Mouse (Mus musculus) heart, postnatal 14 days (tissue): ENCODE measurements around the gene Spen. TPM values are rescaled to one million over a fixed set of nuclear protein-coding genes. Genes with fewer than 3 reads are reported as not detected.
A peak's percentile ranks its signal among the peaks of the same experiment; 100 is the strongest.

Source experiments
- DNase-seq, 2 experiments: peaks; one replicate each; pipeline ENCODE4 v3.0.0; 2021 to 2022
- intact Hi-C: fragments of 180-260 bp; cut with DNase I; formaldehyde crosslinking; loops from one replicate; pipeline ENCODE4 v1.15.1; 2025
- total RNA-seq, 2 experiments: library from RNA; stranded (reverse); gene quantifications; 2 replicates each; pipeline ENCODE4 v1.2.3; 2021

Spen gene
- total RNA-seq, 2 experiments from 2014 or later, result 33.8 to 34.0 TPM

DNA sequence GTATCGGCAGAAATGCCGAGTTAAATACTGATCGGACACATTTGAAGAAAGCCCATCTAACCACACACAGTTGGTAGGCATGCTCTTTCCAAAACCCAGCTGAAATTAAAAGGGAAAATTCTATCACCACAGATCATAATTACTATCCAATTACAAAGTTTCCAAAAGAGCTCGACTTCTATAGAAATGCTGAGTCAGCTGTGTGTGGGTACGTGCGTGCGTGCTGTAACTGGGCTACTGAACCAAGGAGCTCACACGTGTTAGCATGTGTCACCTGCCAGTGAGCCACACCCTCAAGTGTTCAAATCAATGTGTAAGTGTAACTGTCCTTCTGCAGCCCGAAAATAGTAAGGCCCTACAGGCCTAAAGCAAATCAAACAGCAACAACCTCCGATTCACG, 50.8 kb downstream of the Spen start:
- intact Hi-C loops, result loop anchor here (5.0 kb wide), 2 partner anchors 55 to 75 kb away; no protein-coding TSS in a partner anchor
- DNase-seq, result no peak

DNA sequence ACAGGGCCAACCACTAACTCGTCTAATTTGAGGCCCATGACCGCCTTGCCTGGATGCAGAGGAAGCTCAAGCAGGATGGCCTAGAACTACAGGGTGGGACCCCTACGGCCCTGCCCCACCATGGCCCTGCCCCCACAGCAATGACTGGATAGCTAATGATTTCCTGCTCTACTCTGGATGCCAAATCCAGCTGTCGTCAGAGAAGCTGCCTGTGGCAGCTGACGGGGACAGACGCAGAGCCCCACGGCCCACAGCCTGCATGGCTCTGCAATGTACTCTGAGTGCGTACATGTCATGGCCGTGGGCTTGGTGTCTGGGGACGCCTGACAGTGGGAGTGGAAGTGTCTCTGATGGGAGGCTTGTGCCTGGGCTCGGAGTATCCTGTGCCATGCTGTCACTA, 54.3 kb downstream of the Spen start:
- no peak for DNase-seq
- intact Hi-C loops, result no loop called here

DNA sequence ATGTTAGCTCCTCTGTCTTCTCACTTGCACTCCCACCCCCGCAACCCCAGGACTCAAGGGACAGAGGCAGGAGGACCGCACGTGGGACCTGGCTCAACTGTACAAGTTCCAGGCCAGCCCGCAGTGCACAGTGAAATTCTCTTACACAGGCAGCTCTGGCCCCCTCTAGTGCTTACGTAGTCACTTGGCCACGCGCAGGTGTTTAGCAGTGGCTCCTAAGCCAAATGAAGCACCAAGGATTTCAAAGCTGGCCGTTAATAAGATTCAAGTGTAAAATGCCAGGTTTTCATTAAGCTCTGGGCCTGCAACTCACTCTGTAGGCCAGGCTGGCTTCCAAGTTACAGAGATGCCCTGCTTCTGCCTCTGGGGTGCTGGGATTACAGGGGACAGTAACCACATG, 59.0 kb downstream of the Spen start:
- no peak for DNase-seq
- intact Hi-C loops, result no loop called here

DNA sequence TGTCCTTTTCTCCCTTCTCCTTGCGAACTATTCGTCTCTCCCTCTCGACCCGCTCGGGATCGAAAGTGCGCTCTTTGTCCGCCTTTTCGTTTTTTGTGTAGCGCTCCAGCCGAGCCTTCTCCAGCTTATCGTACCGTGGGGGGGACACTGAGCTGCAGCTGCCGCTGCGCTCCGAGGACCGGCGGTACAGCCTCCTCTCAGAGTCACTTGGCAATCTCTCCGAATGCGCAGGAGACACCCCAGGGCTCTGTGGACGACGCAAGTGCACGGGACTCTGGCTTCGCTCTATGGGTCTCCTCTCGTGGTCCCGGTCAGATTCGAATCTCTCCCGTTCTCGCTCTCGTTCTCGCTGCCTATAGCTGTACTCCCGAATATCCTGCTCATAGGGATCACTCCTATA, 59.6 kb downstream of the Spen start:
- intact Hi-C loops, result no loop called here
- DNase-seq, result no peak

GRCm38 (mm10) chr4:141478225-141478624, 60.2 kb downstream of the Spen start:
- intact Hi-C loops, result no loop called here
- DNase-seq, result no peak

DNA sequence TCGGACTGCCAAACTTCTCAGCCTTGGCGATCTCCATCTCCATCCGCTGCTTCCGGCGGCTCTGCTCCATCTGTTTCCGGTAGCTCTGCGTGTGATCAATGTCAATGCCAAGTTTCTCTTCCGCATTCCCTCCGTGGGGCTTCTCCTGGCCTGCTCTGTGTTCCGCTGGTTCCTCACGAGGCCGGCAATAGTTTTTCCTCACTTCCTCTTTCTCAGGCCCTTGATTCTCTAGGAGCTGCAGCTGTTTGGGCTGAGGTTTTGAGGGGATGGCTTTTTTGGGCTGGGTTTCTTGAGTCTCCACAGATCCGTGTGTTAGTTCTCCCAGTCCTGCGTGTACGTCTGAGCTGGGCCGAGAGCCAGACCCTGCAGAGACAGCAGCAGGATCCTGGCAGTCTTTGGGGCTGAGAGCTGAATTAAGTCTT, 60.7 kb downstream of the Spen start:
- intact Hi-C loops, result no loop called here

GRCm38 (mm10) chr4:141474431-141474830, 64.0 kb downstream of the Spen start:
- intact Hi-C loops, result no loop called here
- no peak for DNase-seq

More for the DNA sequence above, 60.7 kb downstream of the Spen start:
- DNase-seq, result peak; percentile 47 to 51

DNA sequence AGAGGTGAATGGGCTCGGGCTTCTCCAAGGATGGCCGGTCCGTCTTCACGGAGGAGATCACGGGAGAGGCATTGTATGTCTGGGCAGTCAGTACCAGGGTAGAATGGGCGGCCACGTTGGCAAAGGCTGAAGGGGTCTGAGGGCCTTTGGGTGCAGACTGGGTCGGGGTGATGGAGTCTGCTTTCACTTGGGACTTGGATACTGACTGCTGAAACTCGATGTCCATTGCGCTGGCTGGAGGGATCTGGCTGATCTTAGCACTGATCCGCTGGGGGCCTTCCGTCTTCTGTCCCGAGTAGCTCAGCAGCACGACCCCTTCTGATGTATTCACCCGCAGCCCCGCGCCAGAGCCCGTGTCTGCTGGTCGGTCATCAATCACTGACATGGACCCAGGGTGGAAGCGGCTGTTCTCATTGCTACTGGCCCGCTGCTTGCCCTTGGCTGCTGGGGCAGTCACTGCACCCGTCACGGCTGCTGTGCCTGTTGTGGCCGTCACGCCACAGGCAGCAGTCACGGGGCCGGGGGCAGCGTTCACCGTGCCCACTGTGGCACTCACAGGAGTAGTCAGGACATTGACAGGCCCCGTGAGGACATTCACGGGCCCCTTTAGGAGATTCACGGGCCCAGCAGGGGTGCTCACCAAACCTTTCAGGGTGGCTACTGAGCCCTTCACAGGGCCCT, 65.6 kb downstream of the Spen start:
- intact Hi-C loops, result no loop called here
- no peak for DNase-seq

DNA sequence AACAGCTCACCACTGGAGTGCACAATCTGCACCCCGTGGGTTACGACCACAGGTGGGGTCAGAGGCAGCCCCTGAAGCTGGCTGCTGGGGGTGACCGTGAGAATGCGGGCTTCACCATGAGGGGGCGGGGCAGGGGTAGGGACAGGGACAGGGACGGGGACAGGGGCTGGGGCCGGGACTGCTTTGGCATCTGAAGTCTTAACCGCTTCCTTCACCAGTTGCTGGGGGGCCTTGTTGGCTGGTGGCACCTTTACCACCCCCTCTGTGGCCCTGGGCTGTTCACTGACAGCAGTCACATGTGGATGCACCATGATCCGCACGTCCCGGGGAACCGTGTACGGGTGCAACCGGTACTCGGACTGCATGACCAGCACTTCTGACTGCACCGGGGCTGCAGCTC, 66.9 kb downstream of the Spen start:
- DNase-seq, result no peak
- intact Hi-C loops, result no loop called here

- intact Hi-C loops, result no loop called here
- no peak for DNase-seq
These were observed 69.1 kb downstream of the Spen start for GRCm38 (mm10) chr4:141469343-141469742.

DNA sequence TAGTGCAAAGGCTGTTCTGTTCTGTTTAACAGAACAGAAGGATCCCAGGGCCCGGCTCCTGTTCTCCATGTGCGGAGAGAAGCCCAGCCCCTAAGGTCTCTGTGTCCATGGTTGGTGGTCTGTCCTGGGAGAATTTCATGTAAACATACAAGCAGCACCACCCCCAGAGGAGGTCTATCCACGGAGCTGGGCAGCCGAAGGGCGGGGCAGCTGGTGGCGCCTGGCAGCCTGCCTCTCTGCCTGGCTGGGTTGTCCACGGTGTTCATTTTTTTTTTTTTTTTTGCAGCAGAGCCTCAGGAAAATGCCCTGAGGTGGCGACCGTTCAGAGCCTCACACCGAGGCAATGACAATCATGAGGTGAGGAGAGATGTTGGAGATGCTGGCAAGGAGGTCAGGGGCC, 69.8 kb downstream of the Spen start:
- DNase-seq, result peak in 1 of 2 experiments; percentile 49
- intact Hi-C loops, result no loop called here

DNA sequence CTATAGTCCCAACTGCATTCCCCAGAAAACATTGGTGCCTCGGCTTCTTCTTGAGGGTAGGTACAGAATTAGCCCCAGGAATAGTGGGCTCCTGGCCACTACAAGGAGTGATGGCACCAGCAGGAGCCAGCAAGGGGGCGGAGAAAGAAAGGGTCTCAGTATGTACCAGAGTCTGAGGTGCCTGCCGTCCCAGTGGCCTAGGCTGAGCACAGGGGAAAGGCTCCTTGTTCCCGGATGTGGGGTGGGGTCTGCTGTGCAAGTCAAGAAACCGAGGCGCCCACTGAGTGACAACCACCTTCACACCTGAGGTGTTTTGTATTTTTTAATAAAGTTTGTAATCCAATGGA, 70.8 kb downstream of the Spen start:
- no peak for DNase-seq

DNA sequence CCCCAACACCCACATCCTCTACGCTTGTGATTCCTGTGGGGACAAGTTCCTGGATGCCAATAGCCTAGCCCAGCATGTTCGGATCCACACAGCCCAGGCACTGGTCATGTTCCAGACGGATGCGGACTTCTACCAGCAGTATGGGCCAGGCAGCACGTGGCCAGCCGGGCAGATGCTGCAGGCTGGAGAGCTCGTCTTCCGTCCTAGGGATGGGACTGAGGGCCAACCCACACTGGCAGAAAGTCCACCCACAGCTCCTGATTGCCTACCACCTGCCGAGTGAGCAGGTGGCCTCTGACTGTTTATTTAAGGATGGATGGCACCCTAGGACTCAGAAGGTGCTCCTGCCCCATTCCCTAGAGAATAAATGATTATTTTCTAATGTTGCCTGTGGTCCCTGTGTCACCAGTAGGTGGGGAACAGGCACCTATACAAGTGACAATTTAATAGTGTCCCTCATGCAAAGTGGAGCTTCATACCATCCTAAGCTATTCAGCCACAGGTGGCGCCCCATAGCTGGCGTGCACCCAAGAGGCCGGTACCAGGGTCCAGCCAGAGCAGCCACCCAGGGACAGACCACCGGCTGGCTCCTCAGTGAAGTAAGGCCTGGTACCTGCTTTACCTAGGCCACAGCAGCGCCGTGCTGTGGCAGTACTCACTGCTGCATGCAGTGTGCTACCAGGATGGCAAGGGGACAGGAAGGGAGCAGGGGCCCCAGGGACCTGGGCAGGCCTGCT, 71.4 kb downstream of the Spen start:
- DNase-seq, result no peak

More for the DNA sequence above, 70.8 kb downstream of the Spen start:
- intact Hi-C loops, result no loop called here

GRCm38 (mm10) chr4:141466289-141466795, 72.1 kb downstream of the Spen start:
- DNase-seq, result no peak

More for the DNA sequence above, 71.4 kb downstream of the Spen start:
- intact Hi-C loops, result no loop called here

GRCm38 (mm10) chr4:141465512-141466288, 72.7 kb downstream of the Spen start:
- DNase-seq, result no peak
- intact Hi-C loops, result no loop called here

More at GRCm38 (mm10) chr4:141466289-141466795, 72.1 kb downstream of the Spen start:
- intact Hi-C loops, result no loop called here

GRCm38 (mm10) chr4:141464722-141465121, 73.7 kb downstream of the Spen start:
- intact Hi-C loops, result no loop called here

GRCm38 (mm10) chr4:141463472-141463871, 74.9 kb downstream of the Spen start:
- intact Hi-C loops, result no loop called here
- no peak for DNase-seq

More at GRCm38 (mm10) chr4:141464722-141465121, 73.7 kb downstream of the Spen start:
- no peak for DNase-seq

GRCm38 (mm10) chr4:141461576-141461975, 76.8 kb downstream of the Spen start:
- intact Hi-C loops, result no loop called here
- no peak for DNase-seq

DNA sequence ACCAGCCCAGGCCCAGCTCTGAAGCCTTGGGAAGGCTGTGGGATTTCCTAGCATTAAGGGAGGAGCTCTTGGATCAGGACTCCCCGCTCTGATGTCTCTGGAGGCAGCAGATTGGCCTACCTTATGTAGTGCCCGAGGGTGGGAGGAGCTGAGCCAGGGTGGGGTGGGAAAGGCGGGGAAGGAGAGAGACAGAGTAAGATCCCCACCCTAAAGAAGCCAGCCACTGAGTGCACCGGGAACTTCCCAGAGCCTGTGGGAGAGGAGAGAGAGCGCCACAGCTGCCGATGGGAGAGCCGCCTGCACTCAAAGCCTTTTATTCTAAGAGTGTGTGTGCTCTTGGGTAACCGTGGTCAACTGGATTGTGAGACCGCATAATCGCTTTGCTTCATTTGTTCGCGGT, 77.3 kb downstream of the Spen start:
- no peak for DNase-seq
- intact Hi-C loops, result no loop called here

DNA sequence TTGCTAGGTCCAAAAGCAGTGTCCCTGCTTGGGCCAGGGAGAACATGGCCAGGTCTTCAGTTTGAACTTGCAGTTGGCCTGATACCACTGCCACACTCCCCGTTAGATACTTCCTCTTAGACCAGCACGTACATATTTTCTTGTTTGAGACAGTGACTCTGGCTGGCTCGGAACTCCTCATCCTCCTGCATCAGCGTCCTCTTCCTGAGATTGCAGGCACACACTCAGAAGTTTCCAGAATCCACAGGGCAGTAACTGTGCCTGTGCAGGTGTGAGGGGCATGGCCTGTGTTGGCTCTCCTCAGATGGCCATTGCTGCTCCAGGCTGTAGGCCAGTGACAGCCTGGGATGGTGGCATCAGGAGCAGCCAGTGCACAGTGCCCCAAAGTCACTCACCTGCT, 77.9 kb downstream of the Spen start:
- DNase-seq, result no peak
- intact Hi-C loops, result no loop called here

DNA sequence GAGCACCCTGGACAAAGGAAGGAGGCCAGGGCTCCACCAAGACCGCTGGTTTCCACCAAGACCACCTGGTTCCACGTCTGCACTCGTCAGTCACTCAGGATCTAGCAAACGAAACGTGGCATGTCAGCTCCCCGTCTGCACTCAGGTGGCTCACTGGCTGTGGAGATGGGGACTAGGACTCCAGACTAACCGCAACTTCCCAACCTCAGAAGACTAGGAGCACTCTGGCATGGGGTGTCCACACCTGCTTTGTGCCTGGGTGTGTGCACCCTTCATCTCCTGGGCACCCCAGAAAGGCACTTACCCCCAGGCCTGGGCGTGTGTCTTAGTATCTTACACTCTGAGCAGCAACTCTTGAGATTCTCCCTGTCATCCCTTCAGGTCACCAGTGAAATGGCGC, 78.6 kb downstream of the Spen start:
- intact Hi-C loops, result no loop called here
- DNase-seq, result no peak
